Mouse (Mus musculus) E14TG2a.4 (cell line): Measurements from ENCODE around the gene Nipa1.

ENCODE experiments used
- CTCF ChIP-seq: conservative IDR thresholded peaks from 2 replicates; pipeline ENCODE4 v1.5.1; 2014; ENCODE audit warnings: low read length
- NANOG ChIP-seq: IDR thresholded peaks from 2 replicates; pipeline ENCODE4 v1.6.1; 2014; ENCODE audit warnings: borderline replicate concordance, low read length, mixed read lengths

DNA sequence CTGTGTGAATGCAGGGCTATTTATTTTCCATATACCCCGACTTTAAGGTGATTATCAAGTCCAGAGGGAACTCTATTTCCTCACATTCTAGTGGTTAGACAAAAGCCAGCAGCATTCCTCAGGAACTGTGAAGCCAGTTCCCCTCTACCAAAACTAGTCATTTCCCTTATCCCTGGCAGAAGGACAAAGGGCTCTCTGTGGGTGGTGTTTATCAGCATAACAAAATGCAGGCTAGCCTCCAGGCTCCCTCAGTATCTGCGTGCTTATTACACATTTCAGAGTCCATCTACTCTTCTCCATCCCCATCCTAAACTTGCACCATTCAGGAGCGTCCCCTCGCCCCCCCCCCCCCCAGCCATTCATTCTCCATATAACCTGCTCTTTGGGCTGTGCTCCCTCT is 20.8 kb downstream of the Nipa1 start:
- TF ChIP-seq CTCF (no peak), NANOG (no peak)
